Mouse (Mus musculus) G1E (cell line): Measurements from ENCODE around the gene Rgma. TPM values are rescaled to one million over a fixed set of nuclear protein-coding genes. Genes with fewer than 3 reads are reported as not detected.

Source experiments
- ATAC-seq: 2 replicates; pipeline ENCODE4 v1.8.0; 2016; ENCODE audit warnings: mild to moderate bottlenecking; ENCODE audit not compliant: insufficient number of reproducible peaks, poor library complexity, low FRiP score, severe bottlenecking; ENCODE audit errors: extremely low read depth
- DNase-seq: peaks from one replicate; pipeline ENCODE4 v3.0.0; 2012; ENCODE audit warnings: low spot score
- H3K27me3 ChIP-seq: 2 replicates; pipeline ENCODE4 v1.6.1; 2012; ENCODE audit warnings: mild to moderate bottlenecking, low read length, inconsistent platforms; ENCODE audit not compliant: insufficient read depth
- H3K36me3 ChIP-seq: replicated peaks from 2 replicates; pipeline ENCODE3; 2012; ENCODE audit warnings: mild to moderate bottlenecking, inconsistent platforms
- H3K4me1 ChIP-seq: 2 replicates; pipeline ENCODE4 v1.6.1; 2012; ENCODE audit warnings: low read depth, low read length, inconsistent platforms, mixed read lengths; ENCODE audit not compliant: insufficient read depth
- H3K4me3 ChIP-seq: 2 replicates; pipeline ENCODE4 v1.5.1; 2012; ENCODE audit warnings: low read depth, mild to moderate bottlenecking, inconsistent platforms, low read length, moderate library complexity, mixed read lengths
- H3K9me3 ChIP-seq: replicated peaks from 2 replicates; pipeline ENCODE4 v1.6.1; 2012; ENCODE audit warnings: inconsistent platforms
- CTCF ChIP-seq: IDR thresholded peaks from 2 replicates; pipeline ENCODE4 v1.5.1; 2012; ENCODE audit warnings: low read depth, low read length, inconsistent platforms, mixed read lengths
- GATA1 ChIP-seq: IDR thresholded peaks from 2 replicates; pipeline ENCODE4 v1.6.1; 2012; ENCODE audit warnings: borderline replicate concordance, low read length, inconsistent platforms, mixed read lengths
- GATA2 ChIP-seq: IDR thresholded peaks from 2 replicates; pipeline ENCODE4 v1.6.1; 2012; ENCODE audit warnings: low read depth, low read length, inconsistent platforms, borderline replicate concordance
- POLR2AphosphoS5 ChIP-seq: IDR thresholded peaks from 2 replicates; pipeline ENCODE4 v1.6.1; 2012; ENCODE audit warnings: low read depth, low read length, inconsistent platforms; ENCODE audit not compliant: insufficient replicate concordance
- TAL1 ChIP-seq: conservative IDR thresholded peaks from 2 replicates; pipeline ENCODE4 v1.6.1; 2012; ENCODE audit warnings: low read depth, low read length, inconsistent platforms, mixed read lengths
- polyA plus RNA-seq: library from polyadenylated mRNA; stranded (reverse); fragments of >175 nt; gene quantifications from 2 replicates; pipeline ENCODE4 v1.2.3, GENCODE M21; 2012
- total RNA-seq, 2 experiments: library from RNA; stranded (forward) in 1 of 2; stranded (reverse) in 1 of 2; fragments of 200-1000 nt in 1 of 2; fragments of >200 nt in 1 of 2; fragmentation: Nextera tagmentation in 1 of 2; gene quantifications; 2 replicates each; pipeline ENCODE4 v1.2.3; 2014 to 2017

Gene Rgma
- total and polyA plus RNA-seq, 3 experiments: 0.55 TPM; not detected in 2

DNA sequence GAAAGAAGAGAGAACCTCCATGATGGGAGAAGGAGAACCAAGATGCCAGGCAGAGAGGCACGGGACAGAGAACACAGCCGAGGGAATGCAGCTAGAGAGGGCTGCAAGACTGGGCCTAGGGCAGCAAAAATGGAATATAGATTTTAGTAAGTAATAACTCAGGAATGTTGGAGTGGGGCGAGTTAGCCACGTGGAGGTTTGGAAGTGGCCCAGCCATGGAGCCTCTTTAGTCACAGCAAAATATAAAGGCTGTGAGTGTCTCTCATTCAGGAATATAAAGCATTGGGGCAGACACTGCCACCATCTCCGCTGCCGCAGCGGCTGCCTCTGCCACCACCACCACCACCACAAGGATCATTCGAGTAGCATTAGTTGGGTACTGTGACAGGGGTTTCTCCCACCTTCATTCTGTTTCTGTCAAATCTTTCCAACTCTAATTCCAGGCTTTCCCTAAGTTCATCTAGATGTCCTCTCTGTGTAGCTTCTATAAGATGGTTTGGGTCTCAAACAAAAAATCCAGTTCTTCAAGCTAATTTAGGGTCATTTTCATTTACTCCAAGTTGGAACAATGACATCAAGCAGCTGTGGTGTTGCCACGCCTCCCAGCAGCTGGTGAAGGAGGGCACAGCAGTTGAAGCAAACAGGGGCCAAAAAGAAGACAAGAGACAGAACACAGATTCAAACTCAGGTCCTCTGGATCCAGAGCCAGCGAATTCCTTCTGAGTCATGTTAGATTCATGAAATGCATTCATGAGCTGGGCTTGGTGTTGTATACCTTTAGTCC, 7.4 kb upstream of the Rgma start:
- TF ChIP-seq GATA1: no peak
- TF ChIP-seq POLR2AphosphoS5: no peak
- TF ChIP-seq GATA2: no peak
- TF ChIP-seq CTCF: no peak
- no peak for TF ChIP-seq TAL1
- peaks cover 10% of the 10 kb centered on the region for H3K9me3 ChIP-seq
- no peak for ATAC-seq
- H3K36me3 ChIP-seq: no peaks in the 10 kb centered on the region
- no peak for DNase-seq
- no peaks in the 10 kb centered on the region for H3K27me3 ChIP-seq
- no peaks in the 10 kb centered on the region for H3K4me1 ChIP-seq
- no peak overlapping the region for H3K4me3 ChIP-seq

GRCm38 (mm10) chr7:73369992-73370391, 5.3 kb upstream of the Rgma start:
- H3K36me3 ChIP-seq: no peaks in the 10 kb centered on the region
- no peaks in the 10 kb centered on the region for H3K4me1 ChIP-seq
- ATAC-seq (no peak), DNase-seq (no peak)
- no peaks in the 10 kb centered on the region for H3K27me3 ChIP-seq
- TF ChIP-seq POLR2AphosphoS5 (no peak), TAL1 (no peak), GATA2 (no peak), CTCF (no peak)
- no peak overlapping the region for H3K4me3 ChIP-seq
- peaks cover 9% of the 10 kb centered on the region for H3K9me3 ChIP-seq

- Histone ChIP-seq H3K9me3 (peaks cover 22% of the 10 kb centered on the region), H3K36me3 (no peaks in the 10 kb centered on the region), H3K27me3 (no peaks in the 10 kb centered on the region), H3K4me1 (no peaks in the 10 kb centered on the region), H3K4me3 (no peak overlapping the region)
- TF ChIP-seq CTCF (no peak), GATA1 (no peak), POLR2AphosphoS5 (no peak), TAL1 (no peak), GATA2 (no peak)
- ATAC-seq (no peak), DNase-seq (no peak)
Observed at GRCm38 (mm10) chr7:73371587-73372321, 3.6 kb upstream of the Rgma start.

DNA sequence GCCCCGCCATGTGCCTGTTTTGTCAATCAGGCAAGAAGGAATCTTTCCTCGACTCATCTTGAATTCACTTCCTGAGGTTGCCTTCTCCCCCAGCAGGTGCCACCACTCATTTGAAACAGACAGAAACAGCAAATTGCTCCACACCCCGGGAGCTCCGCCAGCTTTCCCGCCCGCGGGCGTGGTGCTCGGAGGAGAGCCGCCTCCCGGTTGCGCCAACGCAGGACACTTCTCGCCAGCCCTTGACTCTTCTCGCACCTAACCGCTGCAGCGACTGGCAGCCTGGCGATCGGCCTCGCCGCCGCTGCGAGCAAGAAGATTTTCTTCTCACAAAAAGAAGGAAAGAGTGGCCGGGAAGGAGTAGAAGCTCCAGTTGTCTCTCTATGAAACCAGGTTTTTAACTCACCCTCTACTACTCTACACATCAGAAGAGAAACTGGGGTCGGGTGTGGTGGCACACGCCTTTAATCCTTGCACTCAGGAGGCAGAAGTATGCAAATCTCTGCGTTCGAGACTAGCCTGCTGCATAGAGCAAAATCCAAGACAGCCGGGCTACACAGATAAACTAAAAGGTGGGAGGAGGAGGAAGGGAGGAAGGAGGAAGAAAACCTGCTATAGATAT, 2.8 kb upstream of the Rgma start:
- H3K9me3 ChIP-seq: peaks cover 23% of the 10 kb centered on the region
- TF ChIP-seq CTCF: no peak
- no peak for TF ChIP-seq GATA2
- no peak for TF ChIP-seq GATA1
- TF ChIP-seq POLR2AphosphoS5: no peak
- no peak for TF ChIP-seq TAL1
- no peak for DNase-seq
- no peaks in the 10 kb centered on the region for H3K27me3 ChIP-seq
- ATAC-seq: no peak
- H3K36me3 ChIP-seq: no peaks in the 10 kb centered on the region
- no peaks in the 10 kb centered on the region for H3K4me1 ChIP-seq
- no peak overlapping the region for H3K4me3 ChIP-seq

DNA sequence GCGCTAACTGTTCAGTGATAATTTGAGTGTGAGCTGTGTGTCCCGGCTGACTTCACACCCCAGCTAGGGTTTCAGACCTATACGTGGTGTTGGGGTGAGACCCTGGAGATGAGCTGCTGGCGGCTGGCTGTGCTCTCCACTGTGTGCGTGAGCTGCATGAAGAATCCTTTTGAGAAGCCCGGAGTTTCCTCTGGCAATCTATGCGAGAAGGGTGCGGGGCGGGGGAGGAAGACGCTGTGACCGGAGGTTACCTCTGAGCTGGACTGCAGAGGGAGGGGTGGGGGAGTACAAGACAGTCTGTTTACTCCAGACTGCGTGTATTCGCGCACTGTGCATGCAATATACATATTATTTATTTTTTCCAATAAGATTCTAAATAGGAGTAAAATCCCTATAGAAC, 582 bp upstream of the Rgma start:
- DNase-seq: no peak

More for the DNA sequence above, 582 bp upstream of the Rgma start:
- Histone ChIP-seq H3K27me3 (no peaks in the 10 kb centered on the region), H3K4me3 (no peak overlapping the region), H3K9me3 (peaks cover 23% of the 10 kb centered on the region), H3K36me3 (no peaks in the 10 kb centered on the region), H3K4me1 (no peaks in the 10 kb centered on the region)
- ATAC-seq: no peak
- TF ChIP-seq GATA2: no peak
- no peak for TF ChIP-seq POLR2AphosphoS5
- TF ChIP-seq CTCF: no peak
- no peak for TF ChIP-seq GATA1
- no peak for TF ChIP-seq TAL1
